Mouse (Mus musculus) cerebellum, adult 11-12 months (tissue): ENCODE measurements at regions not wholly inside any gene's neighbourhood (a gene's known extent, or its start where the extent isn't known, plus 50 kb on each side); places are given as distances from the start of the nearest gene placed in this dataset.
"Not testable (repeated sequence)": the region's sequence is repeated elsewhere in the genome, so short reads cannot be mapped to it uniquely, and the experiment has no call there.

Source experiments
- DNase-seq: peaks from one replicate; pipeline ENCODE4 v3.0.0; 2022

DNA sequence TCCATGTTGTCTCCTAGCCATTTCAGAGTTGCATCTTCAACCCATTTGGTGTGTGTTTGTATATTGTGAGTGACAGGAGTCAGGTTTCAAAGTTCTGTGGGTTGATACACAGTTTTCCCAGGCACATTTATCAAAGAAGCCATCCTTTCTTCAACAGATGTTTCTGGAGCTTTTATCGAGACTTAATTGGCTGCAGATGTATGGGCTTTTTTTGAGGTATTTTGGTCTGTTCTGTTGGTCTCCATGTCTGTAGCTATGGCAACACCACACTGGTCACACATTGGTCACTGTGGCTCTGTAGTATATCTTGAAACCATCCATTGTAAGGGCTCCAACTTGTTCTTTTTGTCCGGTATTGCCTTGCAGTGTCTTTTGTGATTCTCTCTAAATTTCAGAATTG lies 565.1 kb upstream of the Arid1b start:
- no peak for DNase-seq

DNA sequence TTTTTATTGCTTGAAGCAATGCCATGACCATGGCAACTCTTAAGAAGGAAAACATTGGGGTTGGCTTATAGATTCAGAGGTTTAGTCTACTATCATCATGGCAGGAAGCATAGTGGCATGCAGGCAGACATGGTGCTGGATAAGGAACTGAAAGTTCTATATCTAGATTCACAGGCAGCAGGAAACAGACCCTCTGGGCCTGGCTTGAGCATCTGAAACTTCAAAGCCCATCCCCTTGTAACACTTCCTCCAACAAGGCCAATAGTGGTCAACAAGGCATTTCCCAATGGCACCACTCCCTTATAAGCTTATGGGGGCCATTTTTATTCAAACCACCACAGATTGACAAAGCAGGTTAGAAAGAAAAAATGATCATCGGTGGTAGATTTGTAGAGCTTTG lies 548.5 kb upstream of the Arid1b start:
- no peak for DNase-seq

DNA sequence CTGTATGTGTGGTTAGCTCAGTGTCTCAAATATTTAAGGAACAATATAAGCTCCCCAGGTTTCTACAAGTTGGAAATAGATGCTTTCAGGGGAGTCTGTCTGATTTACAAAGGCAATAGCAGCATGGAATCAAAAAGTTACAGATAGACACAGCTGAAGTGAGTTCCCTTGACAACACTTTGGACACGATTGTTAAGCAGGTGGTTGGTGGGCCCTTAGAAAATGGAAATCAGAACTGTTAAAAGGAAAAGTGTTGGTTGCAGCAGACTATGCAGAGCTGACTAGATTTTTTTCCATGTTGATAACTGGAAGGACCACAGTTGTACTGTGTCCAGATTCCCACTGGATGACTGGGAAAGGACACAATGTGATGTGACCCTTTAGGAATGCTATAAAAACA lies 536.6 kb upstream of the Arid1b start:
- DNase-seq, result no peak

DNA sequence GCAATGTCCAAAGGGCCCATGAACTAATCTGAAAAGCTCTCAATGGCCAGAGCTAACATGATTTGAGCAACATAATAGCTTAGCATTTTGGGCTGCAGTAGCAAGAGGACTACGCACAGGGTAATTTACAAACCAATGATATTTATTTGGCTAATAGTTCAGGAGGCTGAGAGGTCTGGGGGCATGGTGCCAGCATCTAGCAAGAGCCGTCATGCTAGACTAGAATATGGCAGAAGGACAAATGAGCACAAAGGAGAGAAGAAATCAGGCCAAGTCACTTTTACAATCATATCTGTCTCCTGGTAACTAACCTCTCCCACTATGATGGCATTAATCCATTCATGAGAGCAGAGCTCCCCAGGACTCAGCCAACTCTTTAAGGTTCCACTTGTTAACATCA lies 532.6 kb upstream of the Arid1b start:
- DNase-seq, result no peak

DNA sequence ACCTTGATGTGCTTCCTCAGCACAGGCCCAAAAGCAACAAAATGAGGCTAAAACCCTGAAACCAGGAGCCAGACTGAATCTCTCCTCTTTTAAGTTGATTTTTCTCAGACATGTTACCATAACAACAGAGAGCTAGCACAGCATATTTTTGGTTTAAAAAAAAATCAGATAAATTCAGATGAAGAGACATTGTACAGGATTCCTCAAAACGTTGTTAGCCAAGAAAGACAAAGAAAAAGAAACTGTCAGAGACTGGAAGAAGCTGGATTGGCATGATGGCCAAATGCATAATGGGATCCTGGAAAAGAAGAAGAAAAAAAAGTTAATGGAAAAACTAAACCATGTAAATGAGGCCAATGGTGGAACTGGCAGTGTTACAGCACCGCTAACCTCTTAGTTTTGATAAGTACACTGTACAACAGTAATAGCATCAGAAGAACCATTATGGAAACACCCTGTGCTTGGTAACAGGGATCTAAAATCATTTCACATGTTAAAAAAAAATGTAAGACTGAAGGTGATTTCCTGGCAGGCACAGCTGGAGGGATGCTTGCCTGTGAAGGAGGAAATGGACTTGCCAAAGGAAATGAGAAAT lies 529.7 kb upstream of the Arid1b start:
- DNase-seq, result no peak

DNA sequence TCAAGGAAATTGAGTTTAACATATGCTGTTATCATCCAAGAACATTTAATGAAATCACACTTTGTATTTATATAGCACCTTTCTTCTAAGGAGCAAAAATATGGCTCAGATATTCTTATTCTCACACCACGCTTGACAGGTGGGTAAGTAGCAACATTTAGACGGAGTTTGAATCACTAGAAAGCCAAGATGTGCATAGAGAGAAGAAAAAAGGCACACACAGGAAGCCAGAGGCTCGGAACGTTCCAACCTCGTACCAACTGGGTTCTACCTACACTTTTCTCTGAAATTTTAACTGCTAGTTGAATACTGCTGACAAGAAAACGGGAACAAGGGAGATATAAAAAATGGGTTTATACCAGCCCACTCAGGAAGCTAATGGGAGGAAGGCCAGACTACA lies 528.4 kb upstream of the Arid1b start:
- DNase-seq, result no peak

DNA sequence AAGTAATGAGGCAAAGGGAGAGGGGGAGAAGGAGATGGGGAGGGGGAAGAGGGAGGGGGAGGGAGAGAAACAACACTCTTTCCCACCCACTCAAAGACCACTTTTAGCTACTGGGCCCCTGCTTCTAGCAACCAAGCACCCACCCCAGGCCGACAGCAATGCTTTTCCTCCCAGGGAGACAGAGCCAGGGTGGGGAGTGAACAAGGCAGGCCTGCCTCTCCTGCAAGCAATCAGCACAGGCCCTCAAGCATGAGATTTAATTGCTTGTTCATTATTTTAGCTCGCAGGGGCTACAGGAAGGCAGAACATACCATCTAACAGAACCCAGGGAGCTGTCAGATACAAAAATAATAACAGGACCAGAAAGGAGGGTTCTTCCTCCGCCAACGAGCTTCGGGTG lies 521.7 kb upstream of the Arid1b start:
- DNase-seq, result no peak

DNA sequence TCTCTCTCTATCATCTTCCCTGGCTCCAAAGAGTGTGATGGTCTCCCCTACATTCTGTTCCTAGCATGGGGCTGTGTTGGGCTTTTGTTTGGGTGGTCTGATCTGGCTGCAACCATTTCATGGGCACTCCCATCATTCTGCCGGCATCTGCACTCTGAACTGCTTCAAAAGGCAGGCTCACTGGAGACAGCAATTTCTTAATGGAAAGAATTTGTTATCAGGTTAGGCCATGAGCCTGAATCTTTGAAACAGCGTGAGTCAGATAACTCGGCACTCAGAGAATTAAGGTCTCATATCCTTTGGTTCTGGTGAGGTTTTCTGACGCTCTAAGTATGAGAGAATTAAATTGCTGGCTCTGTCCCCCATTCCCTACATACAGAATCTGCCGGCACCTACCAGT lies 519.8 kb upstream of the Arid1b start:
- DNase-seq, result no peak

DNA sequence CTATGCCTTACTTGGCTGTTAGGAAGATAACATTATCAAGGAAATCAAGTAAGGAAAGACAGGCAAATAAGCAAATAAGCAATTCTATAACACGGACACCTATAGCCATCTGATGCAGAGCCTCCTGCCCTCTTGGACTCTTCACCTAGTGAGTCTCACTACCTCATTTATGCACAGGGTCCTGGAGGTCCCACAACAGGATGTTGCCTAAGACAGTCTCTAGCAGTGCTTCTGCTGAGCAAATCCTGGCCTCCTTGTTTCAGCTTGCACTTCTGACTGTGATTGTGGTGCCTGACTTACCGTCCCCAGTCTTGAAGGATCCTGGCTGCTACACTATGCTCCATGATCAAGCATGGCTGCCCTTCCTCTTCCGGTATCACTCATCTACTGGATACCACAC lies 518.5 kb upstream of the Arid1b start:
- no peak for DNase-seq

DNA sequence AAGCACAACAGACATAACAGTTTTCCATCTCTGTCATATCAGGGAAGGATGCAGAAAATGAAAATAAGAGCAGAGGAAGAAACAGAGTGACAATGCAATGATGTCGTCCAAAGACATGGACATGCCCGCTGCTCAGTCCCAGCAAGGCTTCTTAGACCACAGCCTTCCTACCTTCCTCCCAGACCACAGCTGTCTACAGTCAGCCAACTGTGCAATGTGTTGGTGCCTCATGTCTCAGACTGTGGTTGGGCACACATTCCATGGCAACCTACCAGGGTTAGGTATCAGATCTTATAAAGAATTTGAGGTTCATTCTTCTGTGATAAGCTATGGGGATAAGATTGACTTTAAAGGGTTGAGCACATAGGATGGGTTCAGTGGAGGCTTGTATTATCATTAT lies 499.7 kb upstream of the Arid1b start:
- no peak for DNase-seq

DNA sequence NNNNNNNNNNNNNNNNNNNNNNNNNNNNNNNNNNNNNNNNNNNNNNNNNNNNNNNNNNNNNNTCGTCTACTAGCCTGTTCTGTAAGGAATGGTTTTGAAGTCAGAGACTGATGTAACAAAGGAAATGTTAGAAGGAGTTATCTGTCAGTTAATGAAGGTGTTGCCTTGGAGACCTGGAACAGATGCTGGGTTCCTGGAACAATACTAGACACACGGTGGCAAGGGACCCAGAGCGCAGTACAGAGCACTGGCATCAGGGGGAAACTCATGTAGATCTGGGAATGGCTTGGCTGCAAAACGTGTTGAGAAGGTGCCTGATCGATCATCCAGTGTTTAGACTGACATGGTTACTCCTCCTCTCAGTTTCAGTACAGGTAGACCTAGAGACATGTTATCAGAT lies 493.6 kb upstream of the Arid1b start:
- DNase-seq, result no peak

DNA sequence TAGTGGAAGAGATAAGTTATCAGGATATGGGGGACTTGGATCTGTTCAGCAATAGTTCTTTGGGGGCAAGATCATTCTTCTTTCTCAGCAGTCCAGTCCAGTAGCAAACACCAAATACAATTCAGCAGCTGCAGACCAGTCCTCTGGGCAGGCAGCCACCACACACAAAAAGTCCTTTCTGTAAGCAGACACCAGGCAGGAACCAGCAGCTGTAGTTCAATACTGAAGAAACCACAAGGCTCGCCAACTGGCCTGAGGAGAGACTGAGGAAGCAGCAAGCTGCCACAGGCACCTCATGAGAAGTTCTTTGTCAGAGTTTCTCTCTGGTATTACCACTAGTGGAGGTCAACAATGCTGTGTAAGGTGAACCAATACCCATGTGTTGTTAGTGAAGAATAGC lies 493.1 kb upstream of the Arid1b start:
- DNase-seq, result no peak

DNA sequence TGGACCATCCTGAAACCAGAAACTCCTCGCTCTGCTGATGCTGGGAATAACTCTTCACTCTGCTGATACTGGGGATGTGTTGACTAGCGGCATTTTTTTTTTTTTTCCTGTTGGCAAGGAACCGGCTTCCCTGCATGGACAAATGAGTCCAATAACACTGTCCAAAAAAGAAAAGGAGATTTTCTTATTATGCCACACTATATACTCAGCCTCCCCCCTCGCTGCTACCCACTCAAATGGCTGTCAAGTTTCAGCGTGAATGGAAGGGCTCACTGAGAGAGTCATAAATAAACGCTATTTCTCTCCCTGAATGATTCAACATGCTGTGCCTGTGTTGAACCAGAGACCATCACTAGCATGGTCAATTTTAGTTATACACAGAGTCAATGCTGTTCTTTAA lies 489.2 kb upstream of the Arid1b start:
- DNase-seq, result no peak

DNA sequence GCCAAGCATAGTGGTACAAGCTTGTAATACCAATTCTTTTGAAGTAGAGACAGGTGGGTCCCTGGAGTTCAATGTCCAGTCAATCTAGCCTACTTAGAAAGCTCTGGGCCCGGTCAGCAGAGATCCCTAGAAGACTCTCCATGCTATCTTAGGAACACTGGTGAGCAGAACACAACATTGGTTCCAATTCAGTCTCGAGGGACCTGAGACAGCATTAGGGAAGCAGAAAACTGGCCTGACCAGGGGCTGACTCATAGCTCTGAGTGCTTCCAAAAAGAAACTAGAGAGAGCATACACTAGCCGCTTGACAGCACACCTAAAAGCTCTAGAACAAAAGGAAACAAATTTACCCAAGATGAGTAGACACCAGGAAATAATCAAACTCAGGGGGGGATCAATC lies 484.6 kb upstream of the Arid1b start:
- no peak for DNase-seq

DNA sequence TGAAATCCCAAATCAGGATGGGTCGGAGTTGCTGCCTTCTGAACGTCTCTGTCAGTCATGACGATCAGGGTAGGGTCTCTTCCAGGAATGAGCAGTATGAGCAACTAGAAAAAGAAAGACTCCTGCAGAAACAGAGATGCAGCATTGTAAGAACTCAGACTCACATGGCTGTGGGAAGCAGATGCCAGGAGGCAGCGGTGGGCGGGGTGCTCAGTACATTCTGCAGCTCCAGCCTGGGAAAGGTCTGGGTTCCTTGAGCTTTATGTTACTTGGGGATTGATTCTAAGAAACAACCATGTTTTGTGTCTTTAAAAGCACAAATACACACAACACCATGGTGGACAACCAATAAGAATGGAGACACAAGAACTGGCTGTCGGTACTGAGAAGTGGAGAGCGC lies 478.0 kb upstream of the Arid1b start:
- DNase-seq, result no peak

DNA sequence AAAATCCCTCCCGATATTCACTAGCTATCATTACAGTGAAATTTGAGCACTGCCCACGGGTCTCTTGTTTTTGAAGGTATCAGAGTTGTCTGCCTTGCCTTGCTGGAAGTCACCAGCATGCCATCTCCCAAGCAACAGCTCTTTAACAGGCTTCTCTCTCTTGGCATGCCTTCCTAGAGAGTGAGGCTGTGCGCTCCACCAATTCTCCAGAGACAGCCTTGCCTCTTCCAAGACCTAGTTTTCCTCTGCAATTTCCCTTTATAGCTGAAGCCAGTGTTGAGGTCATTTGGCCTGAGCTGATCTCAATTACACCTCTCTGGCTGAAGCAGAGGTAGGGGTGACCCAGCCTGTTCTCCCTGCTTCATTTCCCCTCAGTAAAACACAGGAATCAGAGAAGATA lies 477.3 kb upstream of the Arid1b start:
- DNase-seq, result no peak

DNA sequence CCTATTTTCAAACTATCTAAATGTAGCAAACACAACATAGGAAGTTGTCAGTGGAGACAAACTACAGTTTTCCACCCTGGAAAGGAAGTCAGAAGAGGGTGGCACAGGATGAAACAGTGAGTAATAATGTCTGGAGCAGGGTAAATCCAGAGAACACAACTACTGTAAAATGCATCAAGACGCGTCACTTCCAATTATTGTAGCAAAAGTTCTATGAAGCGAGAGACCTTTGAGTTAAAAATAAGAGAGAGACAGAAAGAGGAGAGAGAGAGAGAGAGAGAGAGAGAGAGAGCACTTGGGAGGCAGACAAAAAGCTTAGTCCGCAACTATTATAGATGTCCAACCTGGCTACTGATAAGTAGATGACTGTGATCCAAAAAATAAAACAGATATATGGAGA lies 473.1 kb upstream of the Arid1b start:
- no peak for DNase-seq

DNA sequence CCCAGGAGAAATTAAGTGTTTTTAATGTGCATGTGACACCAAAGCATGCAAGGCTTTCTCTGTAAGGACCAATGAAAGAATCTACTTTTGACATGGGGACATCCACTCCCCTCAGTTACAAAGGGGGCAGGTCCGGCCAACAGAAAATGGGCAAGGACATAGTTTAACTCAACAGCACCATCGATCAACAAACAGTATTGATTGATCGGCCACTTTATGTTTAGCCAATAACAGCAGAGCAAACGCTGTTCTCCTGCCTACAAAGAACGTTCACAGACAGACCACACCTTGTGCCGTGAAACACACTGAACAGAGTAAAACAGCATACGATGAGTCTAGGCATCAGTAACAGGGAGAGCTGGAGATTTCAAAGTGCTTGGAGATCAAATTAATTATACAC lies 467.7 kb upstream of the Arid1b start:
- DNase-seq, result no peak

DNA sequence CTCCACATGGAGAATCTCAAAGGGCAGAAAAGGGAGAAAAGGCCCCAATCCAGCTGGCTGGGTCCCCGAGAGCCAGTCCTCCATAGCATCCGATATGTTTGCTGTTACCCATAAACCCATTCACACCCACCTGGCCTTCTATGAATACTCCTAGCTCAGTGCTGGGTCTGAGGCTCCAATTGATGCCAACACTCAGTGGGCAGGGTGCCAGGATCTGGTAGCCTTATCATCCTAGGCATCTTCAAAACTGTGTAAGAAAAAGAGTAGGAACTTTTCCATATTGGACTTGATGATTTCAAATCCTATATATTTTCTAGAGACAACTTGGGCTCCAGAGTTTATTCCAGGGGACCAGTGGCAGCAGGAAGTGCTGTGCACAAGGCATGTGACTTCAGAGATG lies 462.0 kb upstream of the Arid1b start:
- no peak for DNase-seq

DNA sequence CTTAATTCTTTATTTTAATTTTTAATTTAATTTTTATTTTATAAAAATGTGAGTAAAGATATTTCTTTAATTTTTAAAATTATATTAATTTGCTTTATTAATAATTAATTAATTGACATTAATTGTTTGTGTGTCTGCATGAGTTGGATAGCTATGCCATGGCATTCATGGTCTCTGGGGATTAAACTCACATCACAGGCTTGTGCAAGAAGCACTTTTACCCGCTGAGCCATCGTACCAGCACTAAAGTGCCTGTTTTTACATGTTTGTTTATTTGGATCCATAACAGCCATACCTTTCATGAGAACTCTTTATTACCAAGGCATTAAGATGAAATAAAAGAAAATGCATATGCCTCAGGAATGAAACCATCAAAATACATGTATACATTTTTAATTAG lies 453.7 kb upstream of the Arid1b start:
- no peak for DNase-seq

DNA sequence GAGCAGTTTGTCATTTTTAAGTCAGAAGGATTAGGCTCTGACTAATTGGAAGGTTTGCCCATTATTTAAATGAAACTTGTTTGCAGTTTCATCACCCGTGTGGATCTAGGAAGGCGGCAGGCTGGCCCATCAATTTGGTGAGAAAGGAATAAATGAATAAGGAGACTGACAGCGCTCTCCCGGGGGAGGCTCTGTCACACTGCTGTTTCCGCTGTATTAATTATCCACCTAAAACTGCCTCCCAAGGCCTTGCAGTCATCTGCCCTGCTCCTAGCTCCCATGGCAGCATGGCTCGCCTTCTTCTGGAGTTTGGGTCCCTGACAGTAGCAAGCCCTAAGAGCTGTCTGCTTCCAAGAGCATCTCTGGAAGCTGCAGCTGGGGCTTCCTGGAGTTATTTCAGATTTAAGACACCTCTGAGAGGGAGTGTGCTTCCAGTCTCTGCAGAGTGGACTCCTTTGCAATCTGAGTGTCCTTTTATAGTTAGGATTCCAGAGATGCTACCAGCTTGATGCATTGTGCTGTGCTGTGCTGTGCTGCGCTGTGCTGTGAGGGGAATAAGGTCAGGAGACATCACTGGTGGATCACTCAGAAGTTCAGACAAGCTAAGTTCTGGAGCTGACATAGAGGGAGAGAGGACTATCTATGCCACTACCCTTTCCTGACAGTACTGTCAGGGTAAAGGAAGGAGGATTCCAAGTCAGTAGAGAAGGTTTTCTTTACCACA lies 452.9 kb upstream of the Arid1b start:
- no peak for DNase-seq

DNA sequence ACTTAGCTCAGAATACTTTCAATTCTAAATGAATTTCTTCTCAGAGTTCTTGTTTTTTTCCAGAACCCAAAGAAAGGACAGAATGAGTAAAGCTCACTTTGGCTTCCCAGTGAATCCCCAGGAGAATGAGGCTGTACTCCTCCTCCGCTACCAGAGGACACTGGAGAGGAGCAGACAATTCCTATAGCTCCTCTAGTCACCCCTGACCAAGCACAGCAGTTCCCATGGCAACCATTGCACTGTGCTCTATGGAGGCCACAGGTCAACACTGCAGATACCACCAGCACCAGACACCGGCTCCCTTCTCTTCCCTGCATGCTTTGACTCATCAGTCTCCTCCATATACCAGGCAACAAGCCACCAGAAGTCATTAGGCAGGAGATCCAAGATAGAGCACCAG lies 447.6 kb upstream of the Arid1b start:
- DNase-seq, result no peak

DNA sequence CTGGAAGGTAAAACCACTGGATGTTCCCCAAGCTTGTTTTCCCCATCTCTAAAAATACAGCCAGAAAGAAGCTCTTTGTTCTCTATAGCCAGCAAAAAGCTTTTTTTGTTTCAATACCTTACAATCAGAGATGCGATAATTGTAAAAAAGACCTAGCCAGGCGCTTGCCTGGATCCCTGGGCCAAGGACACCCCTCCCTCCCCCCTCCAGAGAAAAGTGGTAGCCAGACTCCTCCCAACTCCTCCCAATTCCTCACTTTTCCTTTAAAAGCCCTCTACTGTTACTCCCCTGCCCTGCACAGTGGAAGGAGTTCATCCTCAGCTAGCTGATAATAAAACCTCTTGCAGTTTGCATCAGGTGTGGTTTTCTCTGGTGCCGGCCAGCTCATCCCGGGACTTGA lies 441.1 kb upstream of the Arid1b start:
- not testable (repeated sequence) for DNase-seq

DNA sequence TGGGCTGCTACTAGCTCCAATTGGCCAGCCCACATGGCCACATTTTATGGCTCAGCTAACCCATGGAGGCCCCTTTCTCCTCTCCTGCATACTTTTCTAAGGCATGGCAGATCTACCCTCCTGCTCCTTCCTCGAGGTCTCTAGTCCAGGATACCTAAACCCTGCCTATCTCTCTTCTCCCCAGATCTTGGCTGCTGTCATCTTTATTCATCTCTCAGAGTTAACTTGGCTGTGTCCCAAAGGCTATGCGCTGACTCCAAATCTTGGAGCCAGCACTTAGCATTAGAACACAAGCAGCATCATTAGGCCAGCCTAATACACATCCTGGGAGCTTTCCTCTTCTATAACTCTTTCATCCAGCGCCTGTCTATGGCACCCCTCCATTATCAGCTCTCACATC lies 430.5 kb upstream of the Arid1b start:
- DNase-seq, result no peak

DNA sequence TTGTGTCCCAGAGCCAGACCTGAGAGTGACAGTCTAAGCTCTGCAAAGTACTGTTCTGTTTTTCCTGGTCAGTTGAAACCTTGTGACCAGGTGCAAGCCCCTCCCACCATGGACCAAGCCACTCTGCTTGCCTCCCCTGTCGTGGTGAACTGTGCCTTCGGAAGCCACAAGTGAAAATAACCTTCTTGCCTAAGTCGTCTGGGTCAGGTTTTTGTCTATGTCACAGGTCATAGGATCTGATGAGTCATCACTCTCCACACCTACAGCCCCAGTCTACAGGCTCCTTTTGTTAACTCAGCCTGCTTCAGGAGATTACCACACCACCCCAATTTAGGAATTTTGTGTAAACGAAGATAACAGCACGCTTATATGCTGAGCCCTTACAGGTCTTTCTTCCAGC lies 417.2 kb upstream of the Arid1b start:
- DNase-seq, result no peak
